Mouse (Mus musculus) stomach, embryonic 15.5 days (tissue): ENCODE data around the gene Gm28374. TPM values are rescaled to one million over a fixed set of nuclear protein-coding genes. Genes with fewer than 3 reads are reported as not detected.

ENCODE experiments used
- ATAC-seq: fragments of 200-750 bp; cut with Nextera tagmentation; 2 replicates; pipeline ENCODE4 v1.8.0; 2017; ENCODE audit warnings: low read depth, moderate number of reproducible peaks, moderate TSS enrichment; ENCODE audit not compliant: insufficient read depth, low FRiP score
- H3K27ac ChIP-seq: fragments of 300-500 bp; sonication (generic); 2 replicates; pipeline ENCODE4 v1.5.1; 2015; ENCODE audit warnings: mild to moderate bottlenecking, inconsistent platforms
- H3K27me3 ChIP-seq: fragments of 300-500 bp; sonication (generic); replicated peaks from 2 replicates; pipeline ENCODE4 v1.6.1; 2015; ENCODE audit warnings: inconsistent platforms
- H3K36me3 ChIP-seq: fragments of 300-500 bp; sonication (generic); 2 replicates; pipeline ENCODE4 v1.6.1; 2015; ENCODE audit warnings: inconsistent platforms
- H3K4me1 ChIP-seq: fragments of 300-500 bp; sonication (generic); 2 replicates; pipeline ENCODE4 v1.6.1; 2015; ENCODE audit warnings: inconsistent platforms
- H3K4me2 ChIP-seq: fragments of 300-500 bp; sonication (generic); 2 replicates; pipeline ENCODE4 v1.6.1; 2015; ENCODE audit warnings: mild to moderate bottlenecking, inconsistent platforms
- H3K4me3 ChIP-seq: fragments of 300-500 bp; sonication (generic); replicated peaks from 2 replicates; pipeline ENCODE4 v1.5.1; 2015; ENCODE audit warnings: inconsistent platforms
- H3K9ac ChIP-seq: fragments of 300-500 bp; sonication (generic); 2 replicates; pipeline ENCODE4 v1.6.1; 2015; ENCODE audit warnings: inconsistent platforms
- H3K9me3 ChIP-seq: fragments of 300-500 bp; sonication (generic); 2 replicates; pipeline ENCODE4 v1.6.1; 2016; ENCODE audit warnings: inconsistent platforms
- WGBS: fragments of 180-500 bp; shearing (Covaris S2); methylation state at CpG from one replicate; pipeline ENCODE4 v1.1.7; 2015; 5-methylcytosine and 5-hydroxymethylcytosine counted together
- microRNA-seq: library from miRNA; unstranded; fragments of <30 nt; microRNA quantifications from one replicate; pipeline ENCODE4, GENCODE M21; 2016
- polyA plus RNA-seq: library from polyadenylated mRNA; unstranded; fragments of >200 nt; fragmentation: Nextera tagmentation; extraction: Ambion mirVana; gene quantifications from 2 replicates; pipeline ENCODE4 v1.2.1, GENCODE M21; 2015

Gene Gm28374
- polyA plus RNA-seq, 1 experiment from 2014 or later: 2.3 TPM

DNA sequence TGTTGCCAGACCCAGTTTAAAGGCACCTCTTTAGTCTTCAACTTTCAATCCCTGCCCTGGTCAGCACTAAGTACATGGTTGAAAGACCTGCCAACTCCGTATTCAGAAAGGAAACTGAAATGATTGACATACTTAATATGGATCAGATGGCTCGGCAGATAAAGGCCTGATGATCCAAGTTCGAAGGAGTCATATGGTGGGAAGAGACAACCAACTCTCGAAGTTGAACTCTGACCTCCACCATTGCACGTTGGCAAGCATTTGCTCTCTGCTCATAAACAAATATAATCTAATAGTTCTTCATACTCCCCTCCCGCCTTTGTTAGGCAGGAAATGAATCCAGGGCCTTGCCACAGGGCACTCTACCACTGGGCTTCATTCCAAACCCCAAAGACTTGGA is 53.1 kb downstream of the Gm28374 start:
- no peak overlapping the region for H3K27ac ChIP-seq
- WGBS: 71% methylated on average over 6 of the region's 6 CpGs
- no peak overlapping the region for H3K9ac ChIP-seq
- H3K9me3 ChIP-seq: no peaks in the 10 kb centered on the region
- H3K27me3 ChIP-seq: no peaks in the 10 kb centered on the region
- no peaks in the 10 kb centered on the region for H3K36me3 ChIP-seq
- H3K4me2 ChIP-seq: no peak overlapping the region
- no peak overlapping the region for H3K4me3 ChIP-seq
- no peak for ATAC-seq
- no peaks in the 10 kb centered on the region for H3K4me1 ChIP-seq

Small RNA genes lying within 50 kb of the gene (microRNA-seq; reads per million reads assigned to microRNA genes)
- gene Mir6988: 1.7 reads per million

Other genes with a start within 250 kb of the Gm28374 start
- gene Frmd8, start 207.0 kb downstream of the Gm28374 start, polyA plus RNA-seq: 25.3 and 27.7 TPM in 2 replicates
- 5.5 TPM in 2 replicates for gene Slc25a45, start 204.4 kb downstream of the Gm28374 start, polyA plus RNA-seq
- 2.3 and 2.4 TPM in 2 replicates for gene Tigd3, start 188.1 kb downstream of the Gm28374 start, polyA plus RNA-seq
- 98.7 and 118 TPM in 2 replicates for gene Dpf2, start 169.2 kb downstream of the Gm28374 start, polyA plus RNA-seq
- gene Cdc42ep2, start 157.4 kb downstream of the Gm28374 start, polyA plus RNA-seq: 9.6 and 11.0 TPM in 2 replicates
- 60.9 and 64.2 TPM in 2 replicates for gene Pola2, start 118.1 kb downstream of the Gm28374 start, polyA plus RNA-seq
- not detected in 2 replicates for gene Slc22a20, start 96.1 kb downstream of the Gm28374 start, polyA plus RNA-seq
- gene Capn1, start 66.4 kb downstream of the Gm28374 start, polyA plus RNA-seq: 15.2 and 16.4 TPM in 2 replicates
- 26.7 and 31.7 TPM in 2 replicates for gene Syvn1, start 35.7 kb downstream of the Gm28374 start, polyA plus RNA-seq
- 68.0 and 70.4 TPM in 2 replicates for gene Mrpl49, start 24.5 kb downstream of the Gm28374 start, polyA plus RNA-seq
- 625 and 772 TPM in 2 replicates for gene Fau, start 24.4 kb downstream of the Gm28374 start, polyA plus RNA-seq
- gene Znhit2, start 21.1 kb downstream of the Gm28374 start, polyA plus RNA-seq: 34.6 and 36.6 TPM in 2 replicates
- gene Tm7sf2, start 13.9 kb downstream of the Gm28374 start, polyA plus RNA-seq: 27.7 and 30.0 TPM in 2 replicates
- gene Vps51, start 5.0 kb downstream of the Gm28374 start, polyA plus RNA-seq: 69.1 and 70.0 TPM in 2 replicates
- not detected in 2 replicates for gene Tmem262, start 2.2 kb downstream of the Gm28374 start, polyA plus RNA-seq
- gene Zfpl1, start 2.7 kb upstream of the Gm28374 start, polyA plus RNA-seq: 61.5 and 69.8 TPM in 2 replicates
- 29.9 and 32.7 TPM in 2 replicates for gene Cdca5, start 2.7 kb upstream of the Gm28374 start, polyA plus RNA-seq
- 0.28 TPM in 1 of 2 replicates, not detected in the other for gene AC131692.1, start 12.2 kb upstream of the Gm28374 start, polyA plus RNA-seq
- gene Naaladl1, start 23.5 kb upstream of the Gm28374 start, polyA plus RNA-seq: 3.0 and 5.9 TPM in 2 replicates
- gene Sac3d1, start 36.4 kb upstream of the Gm28374 start, polyA plus RNA-seq: 40.7 and 46.1 TPM in 2 replicates
- 29.2 and 29.9 TPM in 2 replicates for gene Snx15, start 46.0 kb upstream of the Gm28374 start, polyA plus RNA-seq
- gene Batf2, start 58.7 kb upstream of the Gm28374 start, polyA plus RNA-seq: 0.34 and 0.55 TPM in 2 replicates
- 101 and 102 TPM in 2 replicates for gene Arl2, start 59.3 kb upstream of the Gm28374 start, polyA plus RNA-seq
- not detected in 2 replicates for gene Majin, start 102.1 kb upstream of the Gm28374 start, polyA plus RNA-seq
- gene Gpha2, start 144.1 kb upstream of the Gm28374 start, polyA plus RNA-seq: 0.62 TPM in 2 replicates
- 20.5 and 23.7 TPM in 2 replicates for gene Ppp2r5b, start 153.6 kb upstream of the Gm28374 start, polyA plus RNA-seq
- gene Atg2a, start 159.4 kb upstream of the Gm28374 start, polyA plus RNA-seq: 7.6 and 10.6 TPM in 2 replicates
- 67.3 and 73.4 TPM in 2 replicates for gene Ehd1, start 194.5 kb upstream of the Gm28374 start, polyA plus RNA-seq
- gene Cdc42bpg, start 224.2 kb upstream of the Gm28374 start, polyA plus RNA-seq: 1.3 and 1.5 TPM in 2 replicates